Mouse (Mus musculus): ENCODE data around the gene Rbm28.

Rbm28 gene

DNA sequence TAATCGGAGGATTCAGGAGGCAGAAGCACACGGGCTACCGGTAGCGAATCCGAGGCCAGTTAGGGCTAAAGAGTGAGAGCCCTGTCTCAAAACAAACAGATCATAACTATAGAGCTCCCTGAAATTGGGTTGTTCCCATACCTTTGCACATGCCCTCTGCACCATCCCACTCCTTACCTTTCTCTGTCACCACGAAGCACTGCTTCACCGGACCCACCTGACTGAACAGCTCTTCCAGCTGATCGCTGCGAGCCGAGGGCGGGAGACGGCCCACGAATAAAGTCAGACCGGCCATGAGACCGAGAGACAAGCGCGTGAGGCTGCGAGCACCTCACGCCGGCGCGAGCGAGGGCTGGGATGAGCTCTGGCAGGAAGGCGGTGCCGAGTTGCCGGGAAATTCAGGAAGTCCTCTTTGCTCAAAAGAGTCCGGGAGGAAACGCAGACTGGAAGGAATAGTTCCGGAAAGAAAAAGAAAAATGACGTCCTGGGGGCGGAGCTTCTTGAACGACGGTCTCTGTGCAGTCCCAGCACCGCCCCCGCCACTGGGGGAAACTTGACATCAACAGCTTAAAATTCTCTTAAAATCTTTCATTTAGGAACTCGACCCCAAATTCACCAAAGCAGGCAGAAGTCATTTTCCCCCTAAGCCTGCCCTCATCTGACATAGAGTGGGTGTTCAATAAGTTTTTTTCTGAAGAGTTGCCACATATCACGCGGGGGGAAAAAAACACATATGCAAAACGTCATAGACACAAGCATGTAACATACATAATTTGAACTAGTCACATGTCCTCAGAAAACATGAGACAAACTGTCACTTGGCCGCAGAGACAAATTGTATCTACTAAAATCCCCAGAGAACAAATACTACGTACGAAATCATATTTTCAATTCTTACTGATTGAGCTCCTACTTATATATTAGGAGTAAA, at the start of gene Rbm28:
Gene Rbm28 (minus strand): TSS at position 693 of the 931 bp plus-strand sequence.
- DNase-seq (ENCODE audit: low spot score in 2 of 2): peak; percentile 71 to 77

DNA sequence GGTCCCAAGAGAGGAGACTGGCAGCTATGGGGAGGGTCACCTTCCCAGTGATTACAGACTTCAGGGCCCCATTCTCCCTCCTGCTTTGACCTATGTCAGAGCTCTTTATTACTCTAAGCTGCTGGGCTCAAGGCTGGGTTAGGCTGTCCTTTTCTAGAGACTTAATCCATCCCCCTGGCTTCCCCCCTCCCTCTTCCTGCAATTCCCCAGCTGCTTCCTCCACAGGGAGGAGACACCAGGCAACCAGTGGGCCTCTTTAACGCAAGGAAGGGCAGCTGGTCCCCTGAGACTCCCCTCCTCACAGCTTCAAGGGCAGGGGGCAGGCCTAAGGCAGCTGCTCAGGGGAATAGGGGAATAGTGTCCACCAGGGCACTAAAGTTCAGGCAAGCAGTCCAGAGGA, 49.4 kb upstream of the Rbm28 start:
- no peak for DNase-seq (ENCODE audit: low spot score in 2 of 2)

DNA sequence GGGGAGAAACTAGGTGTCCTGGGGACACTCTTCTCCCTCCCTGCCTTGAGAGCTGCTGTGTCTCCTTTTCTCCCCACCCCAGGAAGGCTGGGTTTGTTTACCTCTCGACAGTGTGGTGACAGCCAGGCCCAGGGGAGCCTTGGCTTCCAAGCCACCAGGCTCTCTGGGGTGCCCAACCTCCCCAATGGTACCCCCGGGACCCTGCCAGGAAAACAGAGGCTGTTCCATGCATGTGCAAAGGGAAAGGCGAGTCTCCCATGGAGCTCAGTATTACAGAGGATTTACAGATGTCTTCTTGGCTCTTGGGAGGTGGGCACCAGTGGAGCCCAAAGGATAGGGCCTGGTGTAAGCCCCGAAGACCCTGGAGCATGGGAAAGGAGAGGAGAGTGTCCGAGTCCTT, 48.6 kb upstream of the Rbm28 start:
- no peak for DNase-seq (ENCODE audit: low spot score in 2 of 2)

DNA sequence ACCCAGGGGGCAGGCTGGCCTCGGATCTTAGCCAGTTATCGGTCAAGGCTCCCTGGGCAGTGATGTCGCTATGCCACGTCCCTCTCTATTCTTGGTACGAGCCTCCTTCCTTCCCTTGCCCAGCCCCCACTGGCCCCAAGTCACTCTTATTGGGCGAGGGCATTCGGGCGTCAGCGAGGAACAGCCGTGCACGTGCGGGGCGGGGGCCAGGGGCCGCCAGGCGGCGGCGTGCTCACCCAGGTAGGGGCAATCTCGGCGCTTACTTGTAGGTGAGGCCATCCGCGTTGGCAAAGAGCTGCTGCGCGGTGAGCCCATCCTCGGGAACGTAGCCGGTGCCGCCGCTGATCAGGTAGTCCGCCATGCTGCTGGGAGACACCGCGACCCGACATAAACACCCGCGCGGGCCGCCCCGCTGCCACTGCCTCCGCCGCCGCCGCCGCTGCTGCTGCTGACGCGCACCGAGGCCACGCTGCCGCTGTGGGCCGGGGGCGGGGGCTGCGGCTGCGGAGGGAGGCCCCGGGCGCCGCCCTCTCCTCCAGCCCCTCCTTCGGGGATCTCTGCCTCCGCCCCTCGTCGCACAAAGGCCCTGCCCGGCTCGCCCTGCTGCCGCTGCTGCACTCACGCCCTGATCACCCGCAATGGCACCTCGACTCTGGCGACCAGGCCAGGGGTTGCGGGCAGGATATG, 47.1 kb upstream of the Rbm28 start:
- peak; percentile 68 to 76 for DNase-seq (ENCODE audit: low spot score in 2 of 2)

DNA sequence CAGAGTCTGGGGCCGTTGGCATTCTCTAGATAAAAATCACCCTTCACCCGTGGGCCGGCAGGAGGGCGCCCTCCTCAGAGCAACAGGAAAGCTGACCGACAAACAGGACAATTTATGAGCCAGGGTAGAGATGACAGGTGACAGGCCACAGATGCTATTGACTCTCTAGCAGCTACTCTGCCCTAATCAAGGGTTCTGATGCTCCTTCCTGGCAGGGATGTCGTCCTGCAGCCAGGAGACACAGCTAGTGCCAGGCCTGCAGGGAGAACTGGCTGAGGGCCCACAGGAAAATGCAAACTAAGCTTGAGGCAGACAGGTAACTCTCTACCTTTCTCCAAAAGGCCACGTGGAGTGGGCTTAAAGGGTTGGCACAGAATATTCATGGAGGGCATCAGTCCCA, 46.3 kb upstream of the Rbm28 start:
- DNase-seq (ENCODE audit: low spot score in 2 of 2): no peak

DNA sequence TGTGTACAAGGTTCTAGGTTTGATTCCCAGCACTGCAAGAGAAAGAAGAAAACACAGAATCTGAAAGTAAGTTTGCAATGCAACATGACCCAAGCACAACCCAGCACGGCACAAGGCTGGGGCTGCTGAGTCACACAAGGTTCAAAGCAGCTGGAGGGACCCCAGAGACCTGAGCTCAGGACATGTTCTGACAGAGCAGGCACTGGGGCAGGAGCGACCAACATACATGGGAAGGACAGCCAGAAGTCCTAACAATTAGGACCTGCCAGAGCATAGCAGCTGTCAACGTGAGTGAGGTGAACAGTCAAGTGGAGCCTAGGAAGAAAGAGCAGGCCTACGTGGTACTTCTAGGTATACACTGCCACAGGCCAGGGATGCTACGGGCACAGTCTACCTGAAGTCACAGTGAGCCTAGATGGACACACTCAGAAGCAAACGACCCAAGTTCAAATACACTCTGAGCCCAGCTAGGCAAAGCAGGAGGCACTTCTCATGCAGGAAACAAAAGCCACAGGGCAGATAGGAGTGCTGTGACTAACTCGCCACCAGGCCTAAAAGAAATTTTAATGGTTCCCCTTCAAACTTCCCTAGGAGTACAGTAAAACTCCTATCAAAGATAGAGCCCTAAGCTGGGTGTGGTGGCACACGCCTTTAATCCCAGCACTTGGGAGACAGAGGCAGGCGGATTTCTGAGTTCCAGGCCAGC, 45.6 kb upstream of the Rbm28 start:
- no peak for DNase-seq (ENCODE audit: low spot score in 2 of 2)

DNA sequence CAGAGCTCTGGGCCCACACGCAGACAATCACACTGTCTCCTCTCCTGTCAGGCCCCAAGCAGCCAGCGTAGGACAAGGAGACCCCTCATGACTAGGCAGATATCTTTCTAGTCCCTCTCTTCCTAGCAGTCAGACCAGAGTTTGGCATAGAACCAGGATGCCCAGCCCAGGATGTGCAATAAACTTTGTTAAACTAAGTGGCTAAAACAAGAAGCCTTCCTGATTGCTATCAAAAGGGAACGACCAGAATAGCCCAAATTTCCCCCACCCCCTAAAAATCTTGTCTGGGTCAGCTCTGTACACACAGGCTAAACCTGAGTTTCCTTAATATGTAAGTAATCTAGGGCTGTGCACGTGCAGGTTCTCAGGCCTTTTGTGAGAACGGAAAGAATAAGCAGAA, 43.4 kb upstream of the Rbm28 start:
- DNase-seq (ENCODE audit: low spot score in 2 of 2): no peak

DNA sequence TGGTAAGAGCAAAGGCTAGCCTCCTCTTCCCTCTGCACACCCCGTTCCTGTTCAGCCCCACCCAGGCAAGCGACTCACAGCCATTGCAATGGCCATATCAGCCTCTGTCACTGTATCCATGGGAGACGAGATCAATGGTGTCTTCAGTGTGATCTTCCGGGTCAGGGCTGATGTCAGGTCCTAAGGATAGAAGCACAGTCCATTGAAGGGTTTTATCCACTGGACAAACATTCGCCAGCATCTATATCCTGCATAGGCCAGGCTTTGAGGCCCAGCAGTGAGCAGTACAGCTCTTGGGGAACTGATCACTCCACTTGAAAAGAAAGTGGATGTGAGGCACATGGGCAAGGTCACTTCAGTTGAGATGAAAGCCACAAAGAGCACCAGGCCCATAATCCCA, 42.2 kb upstream of the Rbm28 start:
- no peak for DNase-seq (ENCODE audit: low spot score in 2 of 2)

DNA sequence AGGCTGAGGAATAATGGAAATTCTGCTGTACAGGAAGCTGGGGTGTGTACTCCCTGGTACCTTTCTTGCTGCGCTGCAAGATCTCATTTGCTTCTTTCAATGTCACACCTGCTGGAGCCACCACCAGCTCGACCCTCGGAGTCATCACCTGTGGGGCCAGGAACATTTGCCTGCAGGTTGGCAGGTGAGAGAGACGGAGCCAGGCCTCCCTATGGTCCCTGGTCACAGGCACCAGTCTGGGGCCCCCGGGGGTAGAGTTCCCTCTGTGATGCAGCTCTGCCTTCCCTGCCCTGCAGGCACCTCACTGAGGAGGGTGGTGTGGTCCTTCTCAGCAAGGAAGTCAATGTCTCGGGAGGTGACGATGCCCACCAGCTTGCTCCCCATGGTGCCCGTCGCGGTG, 41.2 kb upstream of the Rbm28 start:
- DNase-seq (ENCODE audit: low spot score in 2 of 2): no peak

DNA sequence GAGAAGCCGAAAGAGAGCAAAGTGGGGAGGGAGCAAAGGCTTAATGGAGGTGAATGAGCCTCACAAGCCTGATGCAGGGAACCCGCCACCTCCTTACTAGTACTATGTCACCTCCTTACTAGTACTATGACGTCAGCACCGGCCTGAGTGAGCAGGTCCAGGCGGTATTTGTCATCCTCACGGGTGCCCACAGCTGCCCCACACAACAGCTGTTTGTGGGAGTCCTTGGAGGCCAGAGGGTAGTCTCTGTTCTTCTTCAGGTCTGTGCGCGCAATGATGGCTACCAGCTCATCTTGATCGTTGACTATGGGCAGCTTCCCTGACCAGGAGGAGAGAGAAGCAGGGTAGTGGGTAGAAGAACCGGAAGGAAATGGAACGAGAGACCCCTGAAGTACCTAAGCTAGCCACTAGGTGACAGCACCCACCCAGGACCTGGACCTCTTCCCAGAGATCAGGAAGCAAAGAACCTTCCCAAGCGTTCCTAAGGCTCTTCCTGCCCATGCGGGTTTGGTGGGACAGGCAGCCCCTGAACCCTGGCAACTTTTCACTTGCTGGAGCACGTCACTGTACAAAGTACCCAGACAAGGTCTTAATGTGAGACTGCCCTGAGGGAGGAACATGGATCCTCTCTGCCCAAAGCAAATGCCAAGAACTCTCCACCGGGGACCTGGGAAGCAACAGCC, 40.3 kb upstream of the Rbm28 start:
- no peak for DNase-seq (ENCODE audit: low spot score in 2 of 2)

DNA sequence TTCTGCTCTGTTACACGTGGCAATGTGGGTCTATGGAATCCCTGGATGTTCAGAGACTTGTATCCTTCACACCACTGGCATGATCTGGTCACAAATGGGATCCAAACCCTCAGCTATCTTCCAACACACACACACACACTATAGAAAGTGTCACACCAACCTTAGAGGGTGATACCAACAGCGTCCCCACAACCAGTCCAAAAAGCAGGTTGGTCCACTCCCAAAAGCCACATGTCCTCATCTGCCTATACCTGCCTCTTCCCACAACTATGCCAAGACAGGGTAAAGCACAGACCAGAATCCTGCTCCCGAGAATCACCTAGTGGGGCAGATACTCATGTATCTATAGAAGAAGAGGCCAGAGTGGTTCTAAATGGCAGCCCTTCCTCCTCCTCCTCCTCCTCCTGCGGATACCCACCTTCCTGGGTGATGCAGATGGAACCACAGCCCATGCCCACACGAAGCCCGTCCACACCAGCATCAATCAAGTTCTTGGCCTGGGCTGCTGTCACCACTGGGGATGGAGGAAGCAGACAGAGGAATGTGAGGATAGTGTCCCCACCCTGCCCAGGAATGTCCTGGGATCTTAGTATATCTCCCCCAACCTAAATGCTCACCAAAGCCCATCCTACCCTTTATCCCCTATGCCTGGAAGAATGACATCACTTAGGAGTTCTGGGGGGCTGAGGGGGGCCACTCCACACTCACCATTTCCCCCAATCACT, 39.2 kb upstream of the Rbm28 start:
- no peak for DNase-seq (ENCODE audit: low spot score in 2 of 2)

DNA sequence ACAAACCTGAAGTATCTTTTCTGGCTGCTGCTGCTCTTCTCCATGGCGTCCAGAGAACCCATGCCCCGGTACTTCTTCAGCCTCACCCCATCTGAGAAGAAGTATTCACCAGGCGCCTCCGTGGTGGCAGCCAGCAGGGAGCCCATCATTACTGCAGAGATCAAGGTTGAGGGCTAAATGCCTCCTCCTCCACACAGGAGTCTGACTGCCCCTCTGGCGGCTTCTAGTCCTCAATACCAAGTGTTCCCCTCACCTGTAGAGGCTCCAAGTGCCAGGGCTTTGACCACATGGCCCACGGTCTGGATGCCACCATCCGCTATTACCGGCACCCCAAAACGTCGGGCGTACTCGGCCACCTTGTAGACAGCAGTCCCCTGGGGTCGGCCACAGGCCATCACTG, 38.3 kb upstream of the Rbm28 start:
- DNase-seq (ENCODE audit: low spot score in 2 of 2): no peak

DNA sequence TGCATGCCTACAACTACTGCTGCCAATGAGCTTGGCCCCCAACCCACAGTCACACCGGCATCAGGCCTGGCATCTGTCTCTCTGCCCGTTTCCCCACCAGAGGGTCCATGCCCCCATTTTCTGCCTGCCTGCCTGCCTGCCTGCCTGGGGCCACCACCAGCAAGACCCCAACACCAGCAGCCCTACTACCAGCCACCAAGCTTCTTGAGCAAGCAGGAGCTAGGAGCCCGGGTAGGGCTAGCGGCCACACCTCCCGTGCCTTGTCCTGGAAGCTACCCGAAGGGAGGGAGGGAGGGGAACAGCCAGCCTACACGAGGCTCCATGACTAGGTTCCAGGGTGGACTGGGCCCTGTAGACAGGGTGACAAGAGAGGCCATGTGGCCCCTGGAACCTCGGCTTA, 37.2 kb upstream of the Rbm28 start:
- no peak for DNase-seq (ENCODE audit: low spot score in 2 of 2)

DNA sequence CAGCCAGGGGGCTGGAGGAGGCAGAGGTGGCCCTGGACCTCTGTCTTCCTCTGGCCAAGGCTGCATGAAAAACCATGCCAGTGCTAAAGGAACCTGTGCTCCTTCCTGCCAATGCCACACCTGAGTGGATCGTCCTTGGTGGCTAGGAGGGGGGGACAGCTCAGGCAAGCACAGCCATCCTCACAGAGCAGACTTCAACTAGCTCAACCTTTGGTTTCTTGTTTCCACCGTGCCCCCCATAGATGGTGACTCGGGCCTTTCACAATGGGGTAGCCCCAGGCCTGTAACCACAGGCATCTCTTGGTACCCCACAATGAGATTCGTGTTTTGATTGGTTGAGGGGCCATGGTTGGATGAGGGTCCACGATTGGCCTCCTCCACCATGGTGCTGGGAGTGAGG, 36.5 kb upstream of the Rbm28 start:
- DNase-seq (ENCODE audit: low spot score in 2 of 2): no peak

DNA sequence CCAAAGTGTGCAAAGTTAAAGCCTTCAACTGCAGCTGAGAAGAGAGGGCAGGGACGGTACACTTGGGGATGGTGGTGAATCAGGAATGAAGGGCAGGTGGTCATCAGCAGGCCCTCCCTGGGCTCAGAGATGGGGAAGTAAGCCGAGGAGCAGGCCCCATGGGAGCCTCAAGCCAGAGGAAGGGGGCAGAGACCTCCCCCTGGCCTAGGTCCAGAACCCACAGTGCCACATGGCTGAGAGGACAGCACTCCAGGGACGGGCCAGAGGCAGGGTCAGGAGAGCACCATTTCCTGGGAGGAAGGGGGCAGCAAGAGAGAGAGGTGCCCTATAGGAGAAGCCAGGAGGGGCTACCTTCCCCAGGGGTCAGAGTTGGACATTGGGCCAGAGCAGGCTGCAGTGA, 35.7 kb upstream of the Rbm28 start:
- DNase-seq (ENCODE audit: low spot score in 2 of 2): no peak

DNA sequence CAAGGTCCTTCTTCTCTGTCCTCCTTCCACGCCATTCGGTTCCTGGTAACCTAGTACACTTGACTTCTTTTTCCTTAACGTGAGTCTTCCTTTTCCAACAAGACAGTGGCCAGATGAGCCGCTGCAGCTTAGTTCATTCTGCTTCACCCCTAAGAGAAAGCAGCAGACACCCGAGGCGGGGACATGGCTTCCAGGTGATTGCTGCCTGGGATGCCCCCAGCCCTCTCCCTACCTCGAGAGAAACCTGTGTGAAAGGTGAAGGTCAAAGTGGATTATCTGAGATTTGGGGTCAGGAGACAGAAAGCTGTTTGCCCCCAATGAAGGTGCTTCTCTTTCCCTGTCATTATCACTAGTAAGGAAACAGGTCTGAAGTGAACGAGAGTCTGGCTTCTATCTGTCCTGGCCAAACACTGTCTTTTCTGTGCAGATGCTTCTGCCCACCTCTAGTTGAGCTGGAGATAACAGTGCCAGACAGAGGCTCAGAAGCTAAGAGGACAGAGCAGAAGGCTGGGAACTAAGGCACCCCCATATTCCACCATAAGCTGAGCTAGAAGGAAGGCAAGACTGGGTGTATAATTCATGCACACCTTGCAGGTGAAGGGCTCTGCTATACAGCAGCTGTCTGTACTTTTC, 34.5 kb upstream of the Rbm28 start:
- no peak for DNase-seq (ENCODE audit: low spot score in 2 of 2)

DNA sequence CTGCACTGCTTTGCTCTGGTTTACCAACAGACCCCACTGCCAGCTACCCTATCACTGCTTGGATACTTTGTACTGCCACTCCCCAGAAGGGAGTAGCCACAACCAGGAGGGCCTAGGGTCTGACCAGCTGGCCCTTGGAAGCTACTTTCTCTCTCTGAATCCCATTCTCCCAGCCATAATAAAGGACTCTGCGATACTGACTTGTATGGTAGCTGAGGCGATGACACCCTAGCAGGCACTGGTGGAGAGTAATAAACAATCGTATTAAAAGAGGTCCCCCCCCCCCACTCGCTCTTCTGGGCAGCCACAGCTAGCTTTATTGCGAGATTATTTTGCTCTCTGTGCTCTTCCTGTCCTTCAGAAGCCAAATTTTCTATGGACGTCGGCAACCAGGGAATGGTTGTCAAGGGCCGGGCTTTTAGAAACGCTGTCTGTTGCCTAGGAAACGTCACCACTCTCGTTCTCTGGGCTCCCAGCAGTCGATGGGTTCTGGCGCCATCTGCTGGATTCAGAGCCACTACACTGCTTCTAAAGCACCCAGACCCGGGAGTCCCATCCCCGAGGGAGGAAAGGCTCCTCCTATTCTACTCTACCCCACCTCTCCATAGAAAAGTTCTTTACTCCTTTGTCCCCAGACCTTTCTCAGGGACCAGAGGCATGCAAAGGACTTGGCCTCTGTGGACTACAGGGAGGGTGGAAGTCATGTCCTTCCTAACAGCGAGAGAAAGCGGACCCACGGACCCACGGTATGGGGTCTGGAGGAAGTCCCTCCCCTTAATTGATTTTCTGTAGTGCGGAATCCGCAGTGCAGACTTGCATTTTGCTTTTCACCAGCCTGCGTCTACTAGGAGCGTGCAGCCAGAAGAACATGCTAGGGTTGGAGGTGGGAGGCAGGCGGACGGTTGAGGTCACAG, 33.8 kb upstream of the Rbm28 start:
- peak; percentile 73 to 78 for DNase-seq (ENCODE audit: low spot score in 2 of 2)

DNA sequence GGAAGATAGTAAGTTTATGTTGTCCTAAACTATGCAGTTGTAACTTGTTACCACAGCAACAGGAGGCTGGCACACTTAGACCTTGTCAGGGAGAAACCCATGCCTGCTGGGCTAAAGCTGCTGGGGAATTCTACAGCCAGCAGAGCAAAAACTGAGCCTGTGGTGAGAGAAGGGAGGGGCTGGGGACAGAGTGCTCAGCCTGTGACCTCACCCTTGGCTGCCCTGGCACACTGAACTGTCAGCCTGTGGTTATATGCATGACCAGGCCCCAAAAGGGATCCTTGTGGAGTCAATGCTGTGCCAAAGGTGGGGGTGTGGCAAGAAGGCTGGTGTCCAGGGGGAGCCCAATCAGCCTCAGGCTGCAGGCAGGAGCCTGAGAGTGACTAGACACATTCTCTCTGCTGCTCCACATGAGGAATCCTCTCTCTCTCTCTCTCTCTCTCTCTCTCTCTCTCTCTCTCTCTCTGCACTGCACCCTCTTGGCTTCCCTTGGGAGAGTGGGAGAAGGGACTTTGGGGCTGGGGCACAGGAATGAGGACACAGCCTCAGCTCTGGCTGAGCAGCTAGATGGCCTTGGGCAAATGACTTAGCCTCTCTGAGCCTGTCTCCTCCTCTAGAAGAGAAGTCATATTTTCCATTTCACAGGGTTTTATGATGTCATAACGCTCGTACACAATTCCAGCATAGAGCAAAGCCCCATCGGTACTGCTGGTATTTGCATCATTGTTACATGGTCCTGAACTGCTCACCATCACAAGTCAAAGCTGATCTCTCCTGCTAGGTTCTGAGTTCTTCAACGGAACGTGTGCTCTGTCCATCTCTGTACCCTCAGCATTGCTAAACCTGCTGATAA, 31.3 kb upstream of the Rbm28 start:
- DNase-seq (ENCODE audit: low spot score in 2 of 2): no peak

DNA sequence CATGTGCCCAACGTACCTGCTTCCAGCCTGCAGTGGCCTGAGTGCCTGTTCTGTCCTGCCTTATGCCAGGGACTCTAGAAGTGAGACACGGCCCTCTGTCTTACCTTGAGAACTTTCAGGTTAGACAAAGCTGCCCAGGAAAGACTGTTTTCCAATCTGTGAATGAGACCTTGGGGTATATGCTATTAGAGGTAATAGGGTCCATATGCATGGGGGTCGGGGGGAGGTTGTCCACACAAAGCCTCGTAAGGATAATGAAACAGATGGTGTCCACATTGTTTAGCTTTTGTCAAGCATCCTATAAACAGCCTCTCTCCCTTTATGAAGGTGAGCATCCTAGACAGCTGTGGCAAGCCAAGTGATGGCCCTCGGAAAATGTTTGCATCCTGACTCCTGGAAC, 30.3 kb upstream of the Rbm28 start:
- DNase-seq (ENCODE audit: low spot score in 2 of 2): no peak

Measured in urinary bladder, adult 18-20 months (tissue).